Mouse (Mus musculus) forebrain, embryonic 14.5 days (tissue): ENCODE results near the gene Apoc2. TPM values are rescaled to one million over a fixed set of nuclear protein-coding genes. Genes with fewer than 3 reads are reported as not detected.
A peak's percentile ranks its signal among the peaks of the same experiment; 100 is the strongest.

Experiments used
- ATAC-seq: fragments of 200-750 bp; cut with Nextera tagmentation; 2 replicates; pipeline ENCODE4 v1.8.0; 2017; ENCODE audit warnings: mild to moderate bottlenecking, moderate library complexity
- DNase-seq: peaks from one replicate; pipeline ENCODE4 v3.0.0-alpha.2; 2015; ENCODE audit warnings: low spot score
- H3K27ac ChIP-seq: fragments of 300-500 bp; sonication (generic); 2 replicates; pipeline ENCODE4 v1.5.1; 2014; ENCODE audit warnings: low read depth, mild to moderate bottlenecking, control low read depth, low read length, moderate library complexity
- H3K27me3 ChIP-seq: fragments of 300-500 bp; sonication (generic); replicated peaks from 2 replicates; pipeline ENCODE4 v1.6.1; 2014; ENCODE audit warnings: low read length, control low read depth, mixed read lengths; ENCODE audit not compliant: control insufficient read depth, insufficient read depth
- H3K36me3 ChIP-seq: fragments of 300-500 bp; sonication (generic); 2 replicates; pipeline ENCODE4 v1.6.1; 2014; ENCODE audit warnings: low read length, control low read depth; ENCODE audit not compliant: control insufficient read depth, insufficient read depth
- H3K4me1 ChIP-seq: fragments of 300-500 bp; sonication (generic); 2 replicates; pipeline ENCODE4 v1.6.1; 2014; ENCODE audit warnings: antibody characterized with exemption, low read length, control low read depth; ENCODE audit not compliant: control insufficient read depth, insufficient read depth
- H3K4me2 ChIP-seq: fragments of 300-500 bp; sonication (generic); 2 replicates; pipeline ENCODE4 v1.6.1; 2014; ENCODE audit warnings: mild to moderate bottlenecking, control low read depth, low read length
- H3K4me3 ChIP-seq: fragments of 300-500 bp; sonication (generic); 2 replicates; pipeline ENCODE4 v1.5.1; 2014; ENCODE audit warnings: low read depth, low read length, control low read depth
- H3K9ac ChIP-seq: fragments of 300-500 bp; sonication (generic); 2 replicates; pipeline ENCODE4 v1.6.1; 2014; ENCODE audit warnings: mild to moderate bottlenecking, low read length, control low read depth, moderate library complexity
- H3K9me3 ChIP-seq: fragments of 300-500 bp; sonication (generic); replicated peaks from 2 replicates; pipeline ENCODE4 v1.6.1; 2016; ENCODE audit warnings: low read length, control low read depth, mixed read lengths; ENCODE audit not compliant: control insufficient read depth
- WGBS: fragments of 180-500 bp; shearing (Covaris S2); extraction: QIAGEN DNeasy Blood & Tissue Kit; methylation state at CpG from one replicate; pipeline ENCODE4 v1.1.7; 2014; 5-methylcytosine and 5-hydroxymethylcytosine counted together
- polyA plus RNA-seq: library from polyadenylated mRNA; unstranded; fragments of >200 nt; fragmentation: Nextera tagmentation; extraction: Ambion mirVana; gene quantifications from 2 replicates; pipeline ENCODE4 v1.2.1, GENCODE M21; 2014

Gene Apoc2
- not detected in 2 replicates for polyA plus RNA-seq

DNA sequence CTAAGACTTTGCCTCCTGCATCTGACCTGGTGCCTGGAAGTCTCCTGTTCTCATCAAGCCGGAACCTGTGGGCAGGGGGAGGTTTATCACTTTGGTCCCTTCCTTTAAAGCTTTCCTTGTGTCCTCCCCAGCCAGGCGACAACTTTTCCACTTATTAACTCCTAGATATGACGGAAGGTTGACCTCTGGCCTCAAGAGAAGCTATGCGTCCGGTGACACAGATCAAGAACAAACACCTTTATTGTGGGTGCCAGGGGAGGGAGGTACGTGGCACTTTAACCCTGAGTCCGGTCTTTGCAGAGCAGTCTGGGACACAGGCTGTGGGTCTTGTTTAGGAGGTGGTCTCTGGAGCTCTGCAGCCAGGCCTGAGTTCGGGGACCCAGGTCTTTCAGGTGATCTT lies at the start of gene Apoc2:
Gene Apoc2 (minus strand): TSS at position 70 of the 400 bp plus-strand sequence.
- H3K4me2 ChIP-seq: no peak within 1 kb of the TSS
- no peak within 1 kb of the TSS for H3K9ac ChIP-seq
- H3K4me1 ChIP-seq: no peaks in the 10 kb centered on the region
- ATAC-seq (no peak), DNase-seq (no peak)
- no peak within 1 kb of the TSS for H3K4me3 ChIP-seq
- H3K27me3 ChIP-seq: no peaks in the 10 kb centered on the region
- H3K27ac ChIP-seq: no peak within 1 kb of the TSS
- no peaks in the 10 kb centered on the region for H3K9me3 ChIP-seq
- WGBS: 83% methylated on average over 8 of the region's 8 CpGs
- no peaks in the 10 kb centered on the region for H3K36me3 ChIP-seq

- DNase-seq: no peak
- Histone ChIP-seq H3K27me3 (no peaks in the 10 kb centered on the region), H3K27ac (no peak overlapping the region), H3K36me3 (peaks cover 70% of the 10 kb centered on the region), H3K4me3 (no peak overlapping the region), H3K9me3 (no peaks in the 10 kb centered on the region), H3K9ac (no peak overlapping the region), H3K4me1 (no peaks in the 10 kb centered on the region), H3K4me2 (no peak overlapping the region)
- 87% methylated on average over 4 of the region's 4 CpGs for WGBS
- no peak for ATAC-seq
Observed at GRCm38 (mm10) chr7:19726541-19726940, 48.8 kb upstream of the Apoc2 start.

DNA sequence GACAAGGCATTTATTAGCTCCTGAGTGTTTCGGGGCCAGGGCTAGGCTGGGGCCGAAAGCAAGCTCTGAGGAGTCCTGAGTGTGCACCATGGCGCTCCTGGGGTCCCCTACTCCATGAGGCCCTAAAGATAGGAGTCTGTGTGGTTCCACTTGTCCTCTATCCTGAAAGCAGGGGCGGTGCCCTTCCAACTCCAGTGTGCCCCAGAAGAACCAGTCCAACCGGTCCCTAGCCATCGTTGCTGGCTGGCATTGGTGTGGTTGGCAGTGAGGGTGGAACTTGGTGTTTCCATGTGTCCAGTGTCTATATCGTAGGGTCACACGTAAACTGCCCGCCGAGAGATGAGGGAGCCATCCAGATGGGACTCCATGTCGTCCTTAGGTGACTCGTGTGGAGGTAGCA lies 46.4 kb upstream of the Apoc2 start:
- Histone ChIP-seq H3K9me3 (no peaks in the 10 kb centered on the region), H3K4me3 (no peak overlapping the region), H3K4me1 (no peaks in the 10 kb centered on the region), H3K36me3 (peaks cover 47% of the 10 kb centered on the region), H3K9ac (no peak overlapping the region), H3K27ac (no peak overlapping the region), H3K4me2 (no peak overlapping the region), H3K27me3 (no peaks in the 10 kb centered on the region)
- no peak for ATAC-seq
- 91% methylated on average over 12 of the region's 12 CpGs for WGBS
- no peak for DNase-seq

DNA sequence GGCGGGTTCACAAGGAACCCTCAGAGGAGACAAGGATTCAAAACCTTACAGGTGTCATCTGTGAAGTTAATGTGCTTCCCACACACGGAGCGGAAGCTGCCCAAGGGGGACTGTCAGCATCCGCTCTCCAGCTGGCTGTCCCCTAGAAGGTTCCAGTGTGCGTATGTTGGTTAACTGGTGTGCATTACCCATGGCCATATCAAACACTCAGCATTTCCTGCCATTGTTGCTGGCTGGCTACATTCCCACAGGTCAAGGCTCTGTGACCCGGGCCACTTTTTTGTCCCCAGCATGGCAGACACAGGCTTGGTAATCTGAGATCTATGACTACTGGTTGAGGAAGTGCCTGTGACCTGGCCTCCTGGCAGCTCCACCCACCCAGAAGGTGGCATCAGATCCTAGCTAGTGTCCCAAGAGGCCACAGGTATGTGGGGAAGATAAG lies 45.0 kb upstream of the Apoc2 start:
- no peak for ATAC-seq
- Histone ChIP-seq H3K27ac (no peak overlapping the region), H3K9me3 (no peaks in the 10 kb centered on the region), H3K4me1 (no peaks in the 10 kb centered on the region), H3K4me3 (no peak overlapping the region), H3K27me3 (no peaks in the 10 kb centered on the region), H3K4me2 (no peak overlapping the region), H3K9ac (no peak overlapping the region), H3K36me3 (peaks cover 36% of the 10 kb centered on the region)
- DNase-seq: no peak
- 93% methylated on average over 6 of the region's 6 CpGs for WGBS

DNA sequence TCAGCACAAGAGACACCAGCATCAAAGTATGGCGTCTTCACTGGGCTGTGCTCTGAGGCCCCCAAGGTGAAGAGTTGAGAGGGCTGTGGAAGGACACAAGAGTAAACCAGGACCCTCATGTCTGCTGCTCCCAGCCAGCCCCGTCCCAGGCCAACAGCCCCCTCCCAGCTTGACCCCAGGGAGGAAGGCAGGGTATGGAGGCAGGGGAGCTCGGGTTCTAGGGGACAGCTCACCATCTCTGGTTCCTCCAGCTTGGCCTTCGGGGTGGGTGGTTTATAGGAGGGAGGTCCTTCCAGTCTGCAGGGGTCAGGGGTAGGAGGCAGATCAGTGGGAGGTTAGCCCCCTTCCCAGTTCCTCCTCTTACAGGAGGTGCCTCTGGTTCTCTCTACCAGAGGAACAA lies 41.5 kb upstream of the Apoc2 start:
- ATAC-seq (no peak), DNase-seq (no peak)
- no peak overlapping the region for H3K9ac ChIP-seq
- H3K27me3 ChIP-seq: no peaks in the 10 kb centered on the region
- no peak overlapping the region for H3K4me2 ChIP-seq
- no peak overlapping the region for H3K4me3 ChIP-seq
- H3K4me1 ChIP-seq: peaks cover 7% of the 10 kb centered on the region
- H3K36me3 ChIP-seq: peaks cover 18% of the 10 kb centered on the region
- no peaks in the 10 kb centered on the region for H3K9me3 ChIP-seq
- WGBS: 85% methylated on average over 4 of the region's 4 CpGs
- H3K27ac ChIP-seq: no peak overlapping the region

DNA sequence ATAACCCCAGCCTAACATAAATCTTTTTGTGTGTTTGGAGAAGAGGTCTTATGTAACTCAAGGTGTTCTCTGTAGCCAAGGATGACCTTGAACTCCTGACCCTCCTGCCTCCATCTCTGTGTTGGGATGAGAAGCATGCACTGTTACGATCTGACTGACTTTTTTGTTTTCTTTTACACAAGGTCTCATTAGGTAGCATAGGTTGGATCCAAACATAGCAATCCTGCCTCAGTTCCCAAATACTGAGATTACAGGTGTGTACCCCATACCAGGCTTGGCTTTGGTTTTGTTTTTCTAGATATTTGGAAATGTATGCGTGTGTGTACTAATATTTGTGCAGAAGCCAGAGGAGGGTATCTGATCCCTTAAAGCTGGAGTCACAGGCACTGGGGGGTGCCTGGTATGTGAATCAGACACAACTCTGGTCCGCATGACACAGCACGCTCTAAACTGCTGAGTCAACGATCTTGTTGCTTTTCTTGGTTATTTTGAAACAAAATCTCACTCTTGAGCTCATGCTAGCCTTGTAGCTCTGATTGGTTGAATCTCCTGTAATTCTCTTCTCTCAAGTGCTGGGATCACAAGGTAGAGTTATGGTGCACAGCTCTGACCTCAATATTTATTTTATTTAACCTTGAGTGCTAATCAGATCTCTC lies 40.7 kb upstream of the Apoc2 start:
- H3K4me1 ChIP-seq: peaks cover 10% of the 10 kb centered on the region
- H3K4me3 ChIP-seq: no peak overlapping the region
- no peaks in the 10 kb centered on the region for H3K27me3 ChIP-seq
- ATAC-seq: no peak
- no peak overlapping the region for H3K9ac ChIP-seq
- H3K9me3 ChIP-seq: no peaks in the 10 kb centered on the region
- no peak overlapping the region for H3K27ac ChIP-seq
- H3K4me2 ChIP-seq: no peak overlapping the region
- 94% methylated on average over 5 of the region's 5 CpGs for WGBS
- peaks cover 13% of the 10 kb centered on the region; the same call in 1 of the 2 replicates for H3K36me3 ChIP-seq
- DNase-seq: no peak

DNA sequence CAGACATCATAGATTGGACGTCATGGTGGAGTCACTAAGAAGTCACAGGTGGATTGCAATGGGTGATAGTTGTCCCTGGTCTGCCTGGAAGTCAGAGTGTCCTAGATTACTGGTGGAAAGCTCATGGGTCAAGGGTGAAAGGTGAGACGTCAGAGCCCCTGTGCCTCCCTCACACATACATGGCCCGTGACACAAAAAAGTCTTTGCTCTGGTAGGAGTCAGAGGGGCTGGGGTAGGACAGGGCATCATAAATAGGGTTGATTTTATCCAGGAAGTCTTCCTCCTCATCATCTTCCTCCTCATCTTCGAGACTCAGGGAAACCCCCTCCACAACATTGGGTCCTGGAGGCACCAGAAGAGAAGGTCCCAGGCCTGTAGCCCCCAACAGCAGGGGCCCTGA lies 39.6 kb upstream of the Apoc2 start:
- H3K36me3 ChIP-seq: peaks cover 14% of the 10 kb centered on the region

DNA sequence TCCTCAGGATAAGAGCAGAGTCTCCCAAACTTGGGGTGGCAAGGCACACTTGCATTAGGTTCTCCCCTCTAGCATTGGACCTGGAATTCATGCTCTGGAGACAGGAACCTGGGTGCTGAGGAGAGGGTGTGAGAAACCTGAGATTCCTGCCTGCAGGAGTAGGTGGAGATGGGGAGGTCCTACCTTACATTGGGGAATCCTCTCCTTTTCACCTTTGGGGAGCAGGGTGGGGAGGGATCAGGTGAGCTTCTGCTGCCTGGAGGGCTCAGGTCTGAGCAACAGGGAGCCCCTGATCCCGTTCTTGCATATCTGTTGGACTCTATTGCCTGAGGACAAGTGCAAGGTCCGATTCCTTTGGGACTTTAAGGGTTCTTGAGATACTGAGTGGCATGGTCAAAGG lies 39.1 kb upstream of the Apoc2 start:
- Histone ChIP-seq H3K4me3 (no peak overlapping the region), H3K36me3 (peaks cover 19% of the 10 kb centered on the region), H3K4me2 (peak overlapping the region; percentile 52), H3K27me3 (no peaks in the 10 kb centered on the region), H3K4me1 (peaks cover 10% of the 10 kb centered on the region), H3K9ac (peak overlapping the region; percentile 50; the same call in 1 of the 2 replicates), H3K27ac (peak overlapping the region; percentile 84), H3K9me3 (no peaks in the 10 kb centered on the region)
- WGBS: 88% methylated on average over 2 of the region's 2 CpGs
- no peak for ATAC-seq
- DNase-seq: no peak

More for the DNA sequence above, 39.6 kb upstream of the Apoc2 start:
- WGBS: 85% methylated on average over 4 of the region's 4 CpGs
- no peak overlapping the region for H3K9ac ChIP-seq
- H3K4me2 ChIP-seq: no peak overlapping the region
- no peak for ATAC-seq
- no peak overlapping the region for H3K4me3 ChIP-seq
- no peak for DNase-seq
- no peaks in the 10 kb centered on the region for H3K27me3 ChIP-seq
- peaks cover 10% of the 10 kb centered on the region for H3K4me1 ChIP-seq
- H3K9me3 ChIP-seq: no peaks in the 10 kb centered on the region
- H3K27ac ChIP-seq: no peak overlapping the region

- ATAC-seq (no peak), DNase-seq (no peak)
- WGBS: 8% methylated on average over 18 of the region's 18 CpGs
- peak overlapping the region; percentile 25 for H3K4me3 ChIP-seq
- peaks cover 22% of the 10 kb centered on the region for H3K36me3 ChIP-seq
- peak overlapping the region; percentile 52 for H3K4me2 ChIP-seq
- H3K9me3 ChIP-seq: no peaks in the 10 kb centered on the region
- peak overlapping the region; percentile 50 for H3K9ac ChIP-seq
- peaks cover 10% of the 10 kb centered on the region for H3K4me1 ChIP-seq
- H3K27me3 ChIP-seq: no peaks in the 10 kb centered on the region
- peak overlapping the region; percentile 84 for H3K27ac ChIP-seq
Observed at GRCm38 (mm10) chr7:19716055-19716682, 38.4 kb upstream of the Apoc2 start.
